Mouse (Mus musculus) stomach, embryonic 14.5 days (tissue): ENCODE measurements at regions not wholly inside any gene's neighbourhood (a gene's known extent, or its start where the extent isn't known, plus 50 kb on each side); places are given as distances from the start of the nearest gene placed in this dataset.

Source experiments
- ATAC-seq: fragments of 200-750 bp; cut with Nextera tagmentation; 2 replicates; pipeline ENCODE4 v1.8.0; 2017; ENCODE audit warnings: low read depth, moderate TSS enrichment; ENCODE audit not compliant: insufficient number of reproducible peaks, insufficient read depth, low FRiP score
- H3K27ac ChIP-seq: fragments of 300-500 bp; sonication (generic); 2 replicates; pipeline ENCODE4 v1.5.1; 2014; ENCODE audit warnings: mild to moderate bottlenecking, low read length, moderate library complexity, mixed read lengths
- H3K27me3 ChIP-seq: fragments of 300-500 bp; sonication (generic); 2 replicates; pipeline ENCODE4 v1.6.1; 2014; ENCODE audit warnings: low read length, control low read depth, mixed read lengths; ENCODE audit not compliant: control insufficient read depth, insufficient read depth
- H3K36me3 ChIP-seq: fragments of 300-500 bp; sonication (generic); 2 replicates; pipeline ENCODE4 v1.6.1; 2014; ENCODE audit warnings: mild to moderate bottlenecking, control low read depth, low read length, moderate library complexity, mixed read lengths; ENCODE audit not compliant: control insufficient read depth, insufficient read depth
- H3K4me1 ChIP-seq: fragments of 300-500 bp; sonication (generic); 2 replicates; pipeline ENCODE4 v1.6.1; 2014; ENCODE audit warnings: low read length, control low read depth, mixed read lengths; ENCODE audit not compliant: control insufficient read depth, insufficient read depth
- H3K4me2 ChIP-seq: fragments of 300-500 bp; sonication (generic); replicated peaks from 2 replicates; pipeline ENCODE4 v1.6.1; 2014; ENCODE audit warnings: low read depth, low read length, control low read depth
- H3K4me3 ChIP-seq: fragments of 300-500 bp; sonication (generic); 2 replicates; pipeline ENCODE4 v1.5.1; 2014; ENCODE audit warnings: low read depth, low read length, control low read depth
- H3K9ac ChIP-seq: fragments of 300-500 bp; sonication (generic); replicated peaks from 2 replicates; pipeline ENCODE4 v1.6.1; 2014; ENCODE audit warnings: low read depth, mild to moderate bottlenecking, control low read depth, low read length, moderate library complexity, mixed read lengths
- H3K9me3 ChIP-seq: fragments of 300-500 bp; sonication (generic); 2 replicates; pipeline ENCODE4 v1.6.1; 2016; ENCODE audit warnings: low read depth, low read length, control low read depth; ENCODE audit not compliant: control insufficient read depth
- WGBS: fragments of 180-500 bp; shearing (Covaris S2); extraction: QIAGEN DNeasy Blood & Tissue Kit; methylation state at CpG from one replicate; pipeline ENCODE4 v1.1.7; 2014; 5-methylcytosine and 5-hydroxymethylcytosine counted together

- H3K27ac ChIP-seq = no peak overlapping the region
- peak; percentile 58; the same call in 1 of the 2 replicates for ATAC-seq
- 47% methylated on average over 12 of the region's 12 CpGs for WGBS
- no peaks in the 10 kb centered on the region for H3K36me3 ChIP-seq
- no peak overlapping the region for H3K9ac ChIP-seq
- H3K9me3 ChIP-seq = no peaks in the 10 kb centered on the region
- H3K4me1 ChIP-seq = no peaks in the 10 kb centered on the region
- no peaks in the 10 kb centered on the region for H3K27me3 ChIP-seq
- no peak overlapping the region for H3K4me3 ChIP-seq
- no peak overlapping the region for H3K4me2 ChIP-seq
Observed at GRCm38 (mm10) chr10:9264309-9265000, 378.6 kb upstream of the Sash1 start.

- no peak for ATAC-seq
- Histone ChIP-seq H3K27ac (no peak overlapping the region), H3K4me2 (no peak overlapping the region), H3K9ac (no peak overlapping the region), H3K27me3 (no peaks in the 10 kb centered on the region), H3K36me3 (no peaks in the 10 kb centered on the region), H3K4me3 (no peak overlapping the region), H3K9me3 (no peaks in the 10 kb centered on the region), H3K4me1 (no peaks in the 10 kb centered on the region)
- WGBS = 96% methylated on average over 1 of the region's 1 CpGs
Observed at GRCm38 (mm10) chr10:9258705-9259104, 372.8 kb upstream of the Sash1 start.

GRCm38 (mm10) chr10:9252941-9253217 is 367.0 kb upstream of the Sash1 start:
- no peak overlapping the region for H3K9ac ChIP-seq
- H3K9me3 ChIP-seq = no peaks in the 10 kb centered on the region
- no peak overlapping the region for H3K27ac ChIP-seq
- no peaks in the 10 kb centered on the region for H3K4me1 ChIP-seq
- no peak for ATAC-seq
- H3K36me3 ChIP-seq = no peaks in the 10 kb centered on the region
- no peak overlapping the region for H3K4me3 ChIP-seq
- H3K4me2 ChIP-seq = no peak overlapping the region
- WGBS = 11% methylated on average over 3 of the region's 3 CpGs
- no peaks in the 10 kb centered on the region for H3K27me3 ChIP-seq

- H3K9me3 ChIP-seq = no peaks in the 10 kb centered on the region
- H3K4me3 ChIP-seq = no peak overlapping the region
- 51% methylated on average over 7 of the region's 7 CpGs for WGBS
- H3K4me1 ChIP-seq = no peaks in the 10 kb centered on the region
- no peak overlapping the region for H3K27ac ChIP-seq
- H3K27me3 ChIP-seq = no peaks in the 10 kb centered on the region
- H3K4me2 ChIP-seq = no peak overlapping the region
- no peak for ATAC-seq
- H3K9ac ChIP-seq = no peak overlapping the region
- no peaks in the 10 kb centered on the region for H3K36me3 ChIP-seq
Observed at GRCm38 (mm10) chr10:9252120-9252940, 366.5 kb upstream of the Sash1 start.

GRCm38 (mm10) chr10:9243281-9243618 is 357.4 kb upstream of the Sash1 start:
- no peaks in the 10 kb centered on the region for H3K36me3 ChIP-seq
- no peaks in the 10 kb centered on the region for H3K27me3 ChIP-seq
- H3K27ac ChIP-seq = no peak overlapping the region
- 78% methylated on average over 4 of the region's 4 CpGs for WGBS
- ATAC-seq = no peak
- H3K4me1 ChIP-seq = no peaks in the 10 kb centered on the region
- H3K9me3 ChIP-seq = no peaks in the 10 kb centered on the region
- H3K4me2 ChIP-seq = no peak overlapping the region
- no peak overlapping the region for H3K9ac ChIP-seq
- H3K4me3 ChIP-seq = no peak overlapping the region

GRCm38 (mm10) chr10:9242596-9243280 is 356.9 kb upstream of the Sash1 start:
- H3K4me1 ChIP-seq = no peaks in the 10 kb centered on the region

GRCm38 (mm10) chr10:9239956-9240355 is 354.1 kb upstream of the Sash1 start:
- Histone ChIP-seq H3K27ac (no peak overlapping the region), H3K4me3 (no peak overlapping the region), H3K9me3 (no peaks in the 10 kb centered on the region), H3K27me3 (no peaks in the 10 kb centered on the region), H3K4me2 (no peak overlapping the region), H3K9ac (no peak overlapping the region), H3K4me1 (0 out of 2 replicates have a peak, but pooled peaks cover 4% of the 10 kb centered on the region), H3K36me3 (no peaks in the 10 kb centered on the region)
- WGBS = 16% methylated on average over 6 of the region's 6 CpGs
- ATAC-seq = no peak

More at GRCm38 (mm10) chr10:9242596-9243280, 356.9 kb upstream of the Sash1 start:
- no peak for ATAC-seq
- H3K9ac ChIP-seq = no peak overlapping the region
- no peaks in the 10 kb centered on the region for H3K9me3 ChIP-seq
- H3K36me3 ChIP-seq = no peaks in the 10 kb centered on the region
- no peak overlapping the region for H3K4me3 ChIP-seq
- 71% methylated on average over 7 of the region's 7 CpGs for WGBS
- no peak overlapping the region for H3K27ac ChIP-seq
- H3K4me2 ChIP-seq = no peak overlapping the region
- no peaks in the 10 kb centered on the region for H3K27me3 ChIP-seq

- no peak overlapping the region for H3K4me3 ChIP-seq
- WGBS = 90% methylated on average over 3 of the region's 3 CpGs
- no peaks in the 10 kb centered on the region for H3K27me3 ChIP-seq
- no peak overlapping the region for H3K9ac ChIP-seq
- H3K27ac ChIP-seq = no peak overlapping the region
- H3K4me1 ChIP-seq = 0 out of 2 replicates have a peak, but pooled peaks cover 4% of the 10 kb centered on the region
- H3K36me3 ChIP-seq = no peaks in the 10 kb centered on the region
- no peak overlapping the region for H3K4me2 ChIP-seq
- H3K9me3 ChIP-seq = no peaks in the 10 kb centered on the region
- no peak for ATAC-seq
Observed at GRCm38 (mm10) chr10:9231751-9232150, 345.9 kb upstream of the Sash1 start.
